Mouse (Mus musculus) embryonic facial prominence, embryonic 15.5 days (tissue): Measurements from ENCODE around the gene Zfp296. TPM values are rescaled to one million over a fixed set of nuclear protein-coding genes. Genes with fewer than 3 reads are reported as not detected.
A peak's percentile ranks its signal among the peaks of the same experiment; 100 is the strongest.

Experiments
- ATAC-seq: fragments of 200-750 bp; cut with Nextera tagmentation; 2 replicates; pipeline ENCODE4 v1.8.0; 2017; ENCODE audit warnings: low read depth, moderate TSS enrichment; ENCODE audit not compliant: insufficient number of reproducible peaks, low FRiP score, low TSS enrichment
- H3K27ac ChIP-seq: fragments of 300-500 bp; sonication (generic); replicated peaks from 2 replicates; pipeline ENCODE4 v1.5.1; 2015; ENCODE audit warnings: mild to moderate bottlenecking, inconsistent platforms
- H3K27me3 ChIP-seq: fragments of 300-500 bp; sonication (generic); 2 replicates; pipeline ENCODE4 v1.6.1; 2015; ENCODE audit warnings: inconsistent platforms
- H3K36me3 ChIP-seq: fragments of 300-500 bp; sonication (generic); 2 replicates; pipeline ENCODE4 v1.6.1; 2015; ENCODE audit warnings: mild to moderate bottlenecking, inconsistent platforms
- H3K4me1 ChIP-seq: fragments of 300-500 bp; sonication (generic); 2 replicates; pipeline ENCODE4 v1.6.1; 2015; ENCODE audit warnings: inconsistent platforms
- H3K4me2 ChIP-seq: fragments of 300-500 bp; sonication (generic); replicated peaks from 2 replicates; pipeline ENCODE4 v1.6.1; 2015; ENCODE audit warnings: mild to moderate bottlenecking, inconsistent platforms
- H3K4me3 ChIP-seq: fragments of 300-500 bp; sonication (generic); replicated peaks from 2 replicates; pipeline ENCODE4 v1.5.1; 2015; ENCODE audit warnings: mild to moderate bottlenecking, inconsistent platforms
- H3K9ac ChIP-seq: fragments of 300-500 bp; sonication (generic); 2 replicates; pipeline ENCODE4 v1.6.1; 2015; ENCODE audit warnings: inconsistent platforms
- H3K9me3 ChIP-seq: fragments of 300-500 bp; sonication (generic); replicated peaks from 2 replicates; pipeline ENCODE4 v1.6.1; 2016; ENCODE audit warnings: inconsistent platforms
- WGBS: fragments of 180-500 bp; shearing (Covaris S2); methylation state at CpG from one replicate; pipeline ENCODE4 v1.1.7; 2015; 5-methylcytosine and 5-hydroxymethylcytosine counted together
- polyA plus RNA-seq: library from polyadenylated mRNA; unstranded; fragments of >200 nt; fragmentation: Nextera tagmentation; extraction: Ambion mirVana; gene quantifications from 2 replicates; pipeline ENCODE4 v1.2.1, GENCODE M21; 2015

The Zfp296 gene
- polyA plus RNA-seq, 1 experiment from 2014 or later: 1.5 TPM

DNA sequence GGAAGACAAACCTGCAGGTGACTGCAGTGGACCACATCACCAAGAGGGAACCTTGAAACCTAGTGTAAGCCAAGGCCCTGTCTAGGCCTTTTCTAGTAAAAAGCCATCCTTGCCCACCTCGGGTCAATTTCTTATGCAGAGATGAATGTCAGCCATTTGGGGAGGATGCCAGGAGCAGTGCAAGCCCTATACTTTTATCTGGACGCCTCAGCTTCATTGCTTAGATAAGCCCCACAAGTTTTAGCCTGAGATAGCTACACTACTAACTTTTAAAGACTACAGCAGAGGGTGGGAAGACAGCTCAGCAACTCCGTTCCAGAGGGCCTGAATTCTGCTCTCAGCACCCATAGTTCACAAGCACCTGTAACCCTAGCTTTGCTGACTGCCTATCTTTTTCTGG, 13.2 kb upstream of the Zfp296 start:
- H3K4me2 ChIP-seq: 0 out of 2 replicates have a peak overlapping the region, but pooled peaks have one; percentile 90
- H3K9me3 ChIP-seq: no peaks in the 10 kb centered on the region
- no peak overlapping the region for H3K4me3 ChIP-seq
- no peak overlapping the region for H3K9ac ChIP-seq
- H3K27me3 ChIP-seq: no peaks in the 10 kb centered on the region
- 0 out of 2 replicates have a peak overlapping the region, but pooled peaks have one; percentile 95 for H3K27ac ChIP-seq
- ATAC-seq: no peak
- peaks cover 32% of the 10 kb centered on the region for H3K36me3 ChIP-seq
- H3K4me1 ChIP-seq: peaks cover 38% of the 10 kb centered on the region
- 84% methylated on average over 3 of the region's 3 CpGs for WGBS

DNA sequence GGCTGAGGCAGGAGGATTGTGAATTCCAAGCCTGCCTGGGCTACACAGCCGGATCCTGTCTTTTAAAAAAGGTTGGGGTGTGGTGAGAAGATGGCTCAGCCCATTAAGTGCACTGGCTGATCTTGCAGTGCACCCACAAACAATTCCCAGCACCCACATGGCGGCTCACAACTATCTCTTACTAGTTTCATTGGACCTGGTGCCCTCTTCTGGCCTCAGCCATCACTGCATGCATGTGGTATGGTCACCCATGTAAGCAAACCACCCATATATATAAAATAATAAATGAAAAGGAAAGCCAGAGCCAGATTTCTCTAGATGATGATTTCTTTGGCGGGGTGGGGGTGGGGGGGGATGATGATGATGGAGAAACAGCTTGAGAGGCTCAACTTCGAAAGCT, 12.6 kb upstream of the Zfp296 start:
- H3K4me3 ChIP-seq: no peak overlapping the region
- ATAC-seq: no peak
- no peak overlapping the region for H3K27ac ChIP-seq
- peaks cover 37% of the 10 kb centered on the region for H3K36me3 ChIP-seq
- no peaks in the 10 kb centered on the region for H3K9me3 ChIP-seq
- H3K9ac ChIP-seq: no peak overlapping the region
- no peak overlapping the region for H3K4me2 ChIP-seq
- peaks cover 33% of the 10 kb centered on the region for H3K4me1 ChIP-seq
- H3K27me3 ChIP-seq: no peaks in the 10 kb centered on the region
- 88% methylated on average over 4 of the region's 4 CpGs for WGBS

DNA sequence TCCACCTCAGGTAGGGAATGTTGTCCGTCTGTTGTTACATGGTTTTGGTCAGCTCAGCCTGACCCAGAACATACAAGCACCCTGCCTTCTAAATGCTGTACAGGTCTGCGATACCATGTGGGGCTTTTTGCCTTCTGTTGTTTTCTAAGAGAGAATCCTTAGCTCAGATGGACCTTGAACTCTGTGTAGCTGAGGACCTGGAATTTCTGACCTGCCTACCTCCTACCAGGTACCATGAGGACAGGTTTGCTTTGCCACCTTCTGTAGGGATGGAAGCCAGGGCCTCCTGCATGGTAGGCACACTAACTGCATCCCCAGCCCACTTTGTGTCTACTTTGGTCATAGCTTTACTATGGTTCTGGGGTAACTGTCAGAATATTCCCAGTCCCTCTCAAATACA, 11.3 kb upstream of the Zfp296 start:
- Histone ChIP-seq H3K27me3 (no peaks in the 10 kb centered on the region), H3K9me3 (no peaks in the 10 kb centered on the region), H3K27ac (no peak overlapping the region), H3K4me1 (peaks cover 20% of the 10 kb centered on the region), H3K36me3 (peaks cover 50% of the 10 kb centered on the region), H3K9ac (no peak overlapping the region), H3K4me3 (no peak overlapping the region), H3K4me2 (no peak overlapping the region)
- no peak for ATAC-seq
- WGBS: 96% methylated on average over 2 of the region's 2 CpGs

- no peak overlapping the region for H3K4me3 ChIP-seq
- H3K27me3 ChIP-seq: no peaks in the 10 kb centered on the region
- H3K4me2 ChIP-seq: no peak overlapping the region
- H3K4me1 ChIP-seq: peaks cover 24% of the 10 kb centered on the region
- H3K27ac ChIP-seq: no peak overlapping the region
- peaks cover 50% of the 10 kb centered on the region for H3K36me3 ChIP-seq
- no peaks in the 10 kb centered on the region for H3K9me3 ChIP-seq
- no peak overlapping the region for H3K9ac ChIP-seq
- ATAC-seq: no peak
- 92% methylated on average over 8 of the region's 8 CpGs for WGBS
Measured at GRCm38 (mm10) chr7:19567426-19567825, 9.7 kb upstream of the Zfp296 start.

DNA sequence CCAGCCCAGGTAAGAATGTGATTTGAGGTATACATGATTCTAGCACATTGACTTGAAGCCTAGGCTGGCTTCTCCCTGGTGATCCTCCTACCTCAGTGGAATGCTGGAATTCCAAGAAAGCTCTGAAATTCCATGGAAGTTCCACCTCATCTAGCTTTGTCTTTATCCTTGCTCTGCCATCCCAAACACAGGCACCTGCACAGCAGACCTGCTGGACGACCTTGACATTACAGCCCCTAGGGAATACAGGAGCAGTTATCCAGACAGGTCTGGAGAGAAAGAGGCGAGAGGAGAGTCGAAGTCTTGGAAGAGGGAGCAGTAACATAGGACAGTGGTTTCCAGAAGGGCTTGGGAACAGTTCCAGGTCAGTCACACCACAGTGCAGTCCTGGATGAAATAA, 7.4 kb upstream of the Zfp296 start:
- Histone ChIP-seq H3K4me2 (no peak overlapping the region), H3K36me3 (peaks cover 42% of the 10 kb centered on the region)
- WGBS: 68% methylated on average over 3 of the region's 3 CpGs

GRCm38 (mm10) chr7:19572926-19573775, 3.9 kb upstream of the Zfp296 start:
- peaks cover 28% of the 10 kb centered on the region for H3K4me1 ChIP-seq
- no peaks in the 10 kb centered on the region for H3K9me3 ChIP-seq
- peak; percentile 87 for ATAC-seq
- peak overlapping the region; percentile 84 for H3K4me2 ChIP-seq
- peaks cover 26% of the 10 kb centered on the region for H3K27me3 ChIP-seq
- peak overlapping the region; percentile 88 for H3K27ac ChIP-seq
- H3K9ac ChIP-seq: peak overlapping the region; percentile 68
- peak overlapping the region; percentile 76 for H3K4me3 ChIP-seq
- under 1% methylated on average over 53 of the region's 53 CpGs for WGBS
- H3K36me3 ChIP-seq: peaks cover 25% of the 10 kb centered on the region

More for the DNA sequence above, 7.4 kb upstream of the Zfp296 start:
- H3K27me3 ChIP-seq: no peaks in the 10 kb centered on the region
- H3K4me1 ChIP-seq: peaks cover 15% of the 10 kb centered on the region
- H3K9me3 ChIP-seq: no peaks in the 10 kb centered on the region
- ATAC-seq: no peak
- no peak overlapping the region for H3K27ac ChIP-seq
- H3K4me3 ChIP-seq: no peak overlapping the region
- H3K9ac ChIP-seq: no peak overlapping the region

GRCm38 (mm10) chr7:19573776-19574140, 3.3 kb upstream of the Zfp296 start:
- H3K27ac ChIP-seq: peak overlapping the region; percentile 88; the same call in 1 of the 2 replicates
- H3K4me1 ChIP-seq: peaks cover 30% of the 10 kb centered on the region
- peak overlapping the region; percentile 76 for H3K4me3 ChIP-seq
- H3K27me3 ChIP-seq: peaks cover 32% of the 10 kb centered on the region
- H3K9me3 ChIP-seq: no peaks in the 10 kb centered on the region
- peaks cover 20% of the 10 kb centered on the region for H3K36me3 ChIP-seq
- peak overlapping the region; percentile 68 for H3K9ac ChIP-seq
- no peak for ATAC-seq
- H3K4me2 ChIP-seq: peak overlapping the region; percentile 84
- WGBS: 18% methylated on average over 16 of the region's 16 CpGs

DNA sequence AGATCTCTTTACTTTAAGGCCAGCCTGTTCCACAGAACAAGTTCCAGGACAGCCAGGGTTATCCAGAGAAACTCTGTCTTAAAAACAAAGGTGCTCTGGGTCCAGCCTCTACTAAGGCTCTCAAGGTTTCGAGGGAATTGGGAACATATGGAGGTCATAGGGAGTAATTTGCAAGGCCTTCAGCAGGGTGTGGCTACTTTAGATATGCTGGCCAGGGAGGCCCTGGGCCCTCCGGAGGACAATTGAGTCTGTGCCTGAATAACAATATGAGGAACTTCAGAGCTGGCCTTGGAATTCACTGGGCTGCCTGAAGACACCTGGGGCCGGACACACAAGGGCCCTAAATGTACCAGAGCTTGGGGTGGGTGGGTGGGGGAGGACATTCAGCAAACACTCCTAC, 1.5 kb upstream of the Zfp296 start:
- Histone ChIP-seq H3K4me2 (no peak overlapping the region), H3K27me3 (peaks cover 33% of the 10 kb centered on the region), H3K4me3 (no peak overlapping the region), H3K36me3 (peaks cover 8% of the 10 kb centered on the region), H3K9ac (no peak overlapping the region), H3K27ac (no peak overlapping the region), H3K4me1 (peaks cover 45% of the 10 kb centered on the region), H3K9me3 (no peaks in the 10 kb centered on the region)
- WGBS: 72% methylated on average over 3 of the region's 3 CpGs
- ATAC-seq: no peak

DNA sequence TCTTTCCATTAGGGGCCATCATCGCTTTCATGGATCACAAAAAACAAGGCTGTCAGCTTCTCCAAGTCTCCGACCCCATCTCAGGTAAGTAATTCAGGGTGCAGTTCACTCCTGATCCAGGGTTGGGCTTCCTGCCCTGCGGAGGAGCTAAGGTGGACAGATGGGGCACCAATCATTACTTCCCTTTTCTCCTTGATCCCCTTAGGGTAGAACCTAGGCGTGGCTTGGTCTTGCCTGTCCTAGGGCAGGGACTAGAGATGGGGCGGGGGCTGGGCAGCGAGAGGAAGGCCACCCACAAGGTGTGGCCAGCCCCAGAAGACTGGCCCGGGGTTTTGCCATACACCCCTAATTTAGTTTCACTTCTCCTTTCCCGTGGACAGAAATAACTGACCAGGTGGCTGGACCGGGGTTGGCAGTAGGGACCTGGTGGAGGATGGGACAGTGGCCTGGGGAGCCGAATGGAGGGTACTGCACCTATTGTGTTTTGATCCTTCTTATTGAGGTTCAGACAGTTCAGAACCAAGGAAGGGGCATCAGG, 859 bp downstream of the Zfp296 start:
- Histone ChIP-seq H3K36me3 (peaks cover 27% of the 10 kb centered on the region), H3K4me3 (peak overlapping the region; percentile 39), H3K9ac (no peak overlapping the region), H3K27ac (no peak overlapping the region), H3K4me2 (peak overlapping the region; percentile 73), H3K4me1 (peaks cover 33% of the 10 kb centered on the region), H3K27me3 (peaks cover 33% of the 10 kb centered on the region), H3K9me3 (no peaks in the 10 kb centered on the region)
- ATAC-seq: no peak
- 18% methylated on average over 10 of the region's 10 CpGs for WGBS

DNA sequence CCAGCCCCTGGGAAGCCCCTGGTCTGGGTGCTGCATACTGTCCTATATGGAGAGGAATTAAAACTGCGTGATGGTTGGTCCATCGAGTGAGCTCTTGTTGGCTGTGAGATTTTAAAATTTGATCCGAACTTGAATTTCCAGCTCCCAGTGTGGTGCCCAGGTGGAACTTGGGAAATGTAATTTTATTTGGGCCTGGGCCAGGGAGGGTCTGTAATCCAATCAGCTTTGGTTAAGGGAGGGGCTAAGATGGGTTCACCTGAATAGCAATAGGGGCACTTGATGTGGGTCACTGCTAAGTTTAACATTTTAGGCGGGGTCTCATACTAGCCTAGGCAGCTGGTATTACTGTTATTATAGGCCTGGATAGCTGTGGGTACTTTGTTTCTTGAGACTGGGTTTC, 1.3 kb downstream of the Zfp296 start:
- Histone ChIP-seq H3K4me2 (peak overlapping the region; percentile 73; the same call in 1 of the 2 replicates), H3K9me3 (no peaks in the 10 kb centered on the region), H3K4me3 (0 out of 2 replicates have a peak overlapping the region, but pooled peaks have one; percentile 39), H3K9ac (no peak overlapping the region), H3K4me1 (peaks cover 33% of the 10 kb centered on the region), H3K27me3 (peaks cover 33% of the 10 kb centered on the region), H3K27ac (no peak overlapping the region), H3K36me3 (peaks cover 31% of the 10 kb centered on the region)
- WGBS: 47% methylated on average over 4 of the region's 4 CpGs
- ATAC-seq: no peak

DNA sequence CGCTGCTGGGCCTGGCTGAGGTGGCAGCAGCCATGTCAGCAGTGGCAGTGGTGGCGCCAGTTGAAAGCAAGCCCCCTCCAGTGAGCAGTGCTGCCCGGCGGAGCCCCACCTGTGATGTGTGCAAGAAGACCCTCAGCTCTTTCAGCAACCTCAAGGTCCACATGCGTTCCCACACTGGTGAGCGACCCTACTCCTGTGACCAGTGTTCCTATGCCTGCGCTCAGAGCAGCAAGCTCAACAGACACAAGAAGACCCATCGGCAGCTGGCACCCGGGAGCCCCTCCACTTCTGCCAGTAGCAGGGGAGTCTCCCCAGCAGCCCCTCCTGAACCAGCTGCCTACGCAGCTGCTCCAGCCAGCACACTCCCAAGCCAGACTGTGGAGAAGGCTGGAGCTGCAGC, 2.7 kb downstream of the Zfp296 start:
- no peak overlapping the region for H3K27ac ChIP-seq
- no peaks in the 10 kb centered on the region for H3K9me3 ChIP-seq
- peaks cover 45% of the 10 kb centered on the region for H3K36me3 ChIP-seq
- no peak for ATAC-seq
- H3K9ac ChIP-seq: no peak overlapping the region
- no peak overlapping the region for H3K4me3 ChIP-seq
- WGBS: 81% methylated on average over 10 of the region's 10 CpGs
- peaks cover 33% of the 10 kb centered on the region for H3K4me1 ChIP-seq
- no peak overlapping the region for H3K4me2 ChIP-seq
- H3K27me3 ChIP-seq: peaks cover 33% of the 10 kb centered on the region
